Mouse (Mus musculus) MEL (cell line): ENCODE measurements at regions not wholly inside any gene's neighbourhood (a gene's known extent, or its start where the extent isn't known, plus 50 kb on each side); places are given as distances from the start of the nearest gene placed in this dataset.

Experiments used
- CTCF ChIP-seq, 3 experiments: IDR thresholded peaks in 2 of 3; conservative IDR thresholded peaks in 1 of 3; 2 replicates each; pipeline ENCODE4 v1.5.1; 2011 to 2012; ENCODE audit warnings: low read length in 3 of 3, low read depth in 2 of 3, mild to moderate bottlenecking in 2 of 3, improper control_type of control experiment in 1 of 3, inconsistent platforms in 1 of 3, mixed read lengths in 1 of 3, moderate library complexity in 1 of 3; ENCODE audit not compliant: control insufficient read depth in 1 of 3, insufficient read depth in 1 of 3, poor library complexity in 1 of 3, severe bottlenecking in 1 of 3
- EP300 ChIP-seq, 2 experiments: IDR thresholded peaks; 2 replicates each; pipeline ENCODE4 v1.6.1; 2011; ENCODE audit warnings: improper control_type of control experiment in 2 of 2, low read length in 2 of 2, low read depth in 1 of 2, mild to moderate bottlenecking in 1 of 2
- GABPA ChIP-seq: IDR thresholded peaks from 2 replicates; pipeline ENCODE4 v1.6.1; 2012; ENCODE audit warnings: low read depth, mild to moderate bottlenecking, inconsistent platforms, low read length, improper control_type of control experiment, moderate library complexity
- MAX ChIP-seq: IDR thresholded peaks from 2 replicates; pipeline ENCODE4 v1.6.1; 2011; ENCODE audit warnings: low read length, improper control_type of control experiment
- MEF2A ChIP-seq: IDR thresholded peaks from 2 replicates; pipeline ENCODE4 v1.6.1; 2014; ENCODE audit warnings: low read depth, mild to moderate bottlenecking, inconsistent platforms, low read length, improper control_type of control experiment; ENCODE audit not compliant: poor library complexity, insufficient replicate concordance, severe bottlenecking; ENCODE audit errors: extremely low read depth
- MXI1 ChIP-seq: IDR thresholded peaks from 2 replicates; pipeline ENCODE4 v1.6.1; 2011; ENCODE audit warnings: mild to moderate bottlenecking, low read depth, low read length, improper control_type of control experiment
- NRF1 ChIP-seq: IDR thresholded peaks from 2 replicates; pipeline ENCODE4 v1.6.1; 2014; ENCODE audit warnings: low read depth, mild to moderate bottlenecking, inconsistent platforms, low read length, improper control_type of control experiment, moderate library complexity; ENCODE audit not compliant: poor library complexity, insufficient read depth, severe bottlenecking
- POLR2A ChIP-seq, 2 experiments: IDR thresholded peaks; 2 replicates each; pipeline ENCODE4 v1.6.1; 2011 to 2012; ENCODE audit warnings: low read length in 2 of 2, mild to moderate bottlenecking in 2 of 2, control low read depth in 1 of 2, improper control_type of control experiment in 1 of 2, low read depth in 1 of 2, moderate library complexity in 1 of 2; ENCODE audit not compliant: control insufficient read depth in 1 of 2, insufficient read depth in 1 of 2, poor library complexity in 1 of 2
- SIN3A ChIP-seq: IDR thresholded peaks from 2 replicates; pipeline ENCODE4 v1.6.1; 2012; ENCODE audit warnings: low read length, improper control_type of control experiment, inconsistent platforms
- TBP ChIP-seq: IDR thresholded peaks from 2 replicates; pipeline ENCODE4 v1.8.0; 2011; ENCODE audit warnings: low read depth, low read length, improper control_type of control experiment
- USF1 ChIP-seq: IDR thresholded peaks from 2 replicates; pipeline ENCODE4 v1.6.1; 2014; ENCODE audit warnings: low read depth, mild to moderate bottlenecking, inconsistent platforms, low read length, improper control_type of control experiment, moderate library complexity
- ZKSCAN1 ChIP-seq: IDR thresholded peaks from 2 replicates; pipeline ENCODE4 v1.6.1; 2012; ENCODE audit warnings: low read depth, mild to moderate bottlenecking, inconsistent platforms, low read length, improper control_type of control experiment, moderate library complexity

- TF ChIP-seq POLR2A (IDR thresholded peaks at IDR 0.05; ENCODE audit: control insufficient read depth in 1 of 2, insufficient read depth in 1 of 2, low read depth in 1 of 2, low read length in 2 of 2, poor library complexity in 1 of 2) (no peak), MXI1 (no peak), USF1 (no peak), NRF1 (no peak), MEF2A (no peak), MAX (no peak), GABPA (no peak), CTCF (IDR thresholded peaks at IDR 0.05 in 2 of 3, conservative IDR thresholded peaks at IDR 0.05 in 1 of 3; ENCODE audit: control insufficient read depth in 1 of 3, insufficient read depth in 1 of 3, low read depth in 2 of 3, low read length in 3 of 3, poor library complexity in 1 of 3, severe bottlenecking in 1 of 3) (no peak), ZKSCAN1 (no peak), EP300 (IDR thresholded peaks at IDR 0.05; ENCODE audit: low read depth in 1 of 2, low read length in 2 of 2) (no peak), SIN3A (no peak), TBP (no peak)
Observed at GRCm38 (mm10) chr6:50009339-50009738, 100.7 kb upstream of the Mpp6 start.
